Mouse (Mus musculus) thymus, adult 2 months (tissue): ENCODE results near the gene Vpreb1.

ENCODE experiments used
- CTCF ChIP-seq: fragments of 200-500 bp; IDR thresholded peaks from 2 replicates; pipeline ENCODE4 v1.5.1; 2012; ENCODE audit warnings: mild to moderate bottlenecking, control low read depth, low read length, moderate library complexity, borderline replicate concordance; ENCODE audit not compliant: control insufficient read depth, poor library complexity, insufficient read depth; ENCODE audit errors: extremely low read depth
- POLR2A ChIP-seq: fragments of 200-500 bp; IDR thresholded peaks from 2 replicates; pipeline ENCODE4 v1.6.1; 2012; ENCODE audit warnings: mild to moderate bottlenecking, low read length, control low read depth, moderate library complexity; ENCODE audit not compliant: control insufficient read depth, poor library complexity, insufficient read depth; ENCODE audit errors: extremely low read depth

GRCm38 (mm10) chr16:16902329-16902728 is 31.7 kb upstream of the Vpreb1 start:
- TF ChIP-seq CTCF (no peak), POLR2A (no peak)
